Mouse (Mus musculus) heart, postnatal 0 days (tissue): ENCODE measurements around the gene Ap1m2.

Experiments used
- CTCF ChIP-seq: IDR thresholded peaks from 2 replicates; pipeline ENCODE4 v1.5.1; 2016; ENCODE audit warnings: antibody characterized with exemption, control low read depth, low read depth
- EP300 ChIP-seq: IDR thresholded peaks from 2 replicates; pipeline ENCODE4 v1.6.1; 2016; ENCODE audit warnings: antibody characterized with exemption, low read depth

- TF ChIP-seq CTCF (no peak), EP300 (no peak)
These were observed 61.6 kb downstream of the Ap1m2 start for GRCm38 (mm10) chr9:21250509-21250908.
